Mouse (Mus musculus): ENCODE measurements around the gene Cdkn1b. TPM values are rescaled to one million over a fixed set of nuclear protein-coding genes. Genes with fewer than 3 reads are reported as not detected.

The Cdkn1b gene
- total RNA-seq, 1 experiment from 2014 or later, result 377 TPM

GRCm38 (mm10) chr6:134898095-134898965 lies 21.9 kb upstream of the Cdkn1b start, which contains the start of gene Gpr19:
Gpr19 (minus strand) TSS chr6:134898578.
- peak; percentile 69 for ATAC-seq (ENCODE audit: extremely low read depth, insufficient number of reproducible peaks, low FRiP score, poor library complexity, severe bottlenecking)

- ATAC-seq (ENCODE audit: extremely low read depth, insufficient number of reproducible peaks, low FRiP score, poor library complexity, severe bottlenecking), result no peak
These were observed 16.8 kb upstream of the Cdkn1b start for GRCm38 (mm10) chr6:134903368-134903767.

- ATAC-seq (ENCODE audit: extremely low read depth, insufficient number of reproducible peaks, low FRiP score, poor library complexity, severe bottlenecking), result no peak
These were observed 16.0 kb upstream of the Cdkn1b start for GRCm38 (mm10) chr6:134903891-134904884.

GRCm38 (mm10) chr6:134905811-134906210 lies 14.4 kb upstream of the Cdkn1b start:
- ATAC-seq (ENCODE audit: extremely low read depth, insufficient number of reproducible peaks, low FRiP score, poor library complexity, severe bottlenecking), result no peak

GRCm38 (mm10) chr6:134914523-134914922 lies 5.7 kb upstream of the Cdkn1b start:
- ATAC-seq (ENCODE audit: extremely low read depth, insufficient number of reproducible peaks, low FRiP score, poor library complexity, severe bottlenecking), result no peak

- no peak for ATAC-seq (ENCODE audit: extremely low read depth, insufficient number of reproducible peaks, low FRiP score, poor library complexity, severe bottlenecking)
These were observed 3.6 kb upstream of the Cdkn1b start for GRCm38 (mm10) chr6:134916641-134917040.

- no peak for ATAC-seq (ENCODE audit: extremely low read depth, insufficient number of reproducible peaks, low FRiP score, poor library complexity, severe bottlenecking)
These were observed 3.1 kb upstream of the Cdkn1b start for GRCm38 (mm10) chr6:134917087-134917486.

- no peak for ATAC-seq (ENCODE audit: extremely low read depth, insufficient number of reproducible peaks, low FRiP score, poor library complexity, severe bottlenecking)
These were observed 1.4 kb upstream of the Cdkn1b start for GRCm38 (mm10) chr6:134918769-134919168.

GRCm38 (mm10) chr6:134919511-134920189 lies 551 bp upstream of the Cdkn1b start:
- ATAC-seq (ENCODE audit: extremely low read depth, insufficient number of reproducible peaks, low FRiP score, poor library complexity, severe bottlenecking), result no peak

GRCm38 (mm10) chr6:134921014-134921694 lies 953 bp downstream of the Cdkn1b start:
- ATAC-seq (ENCODE audit: extremely low read depth, insufficient number of reproducible peaks, low FRiP score, poor library complexity, severe bottlenecking), result peak; percentile 36

GRCm38 (mm10) chr6:134921695-134922510 lies 1.7 kb downstream of the Cdkn1b start:
- no peak for ATAC-seq (ENCODE audit: extremely low read depth, insufficient number of reproducible peaks, low FRiP score, poor library complexity, severe bottlenecking)

- ATAC-seq (ENCODE audit: extremely low read depth, insufficient number of reproducible peaks, low FRiP score, poor library complexity, severe bottlenecking), result no peak
These were observed 2.5 kb downstream of the Cdkn1b start for GRCm38 (mm10) chr6:134922511-134923195.

GRCm38 (mm10) chr6:134923670-134924069 lies 3.5 kb downstream of the Cdkn1b start:
- ATAC-seq (ENCODE audit: extremely low read depth, insufficient number of reproducible peaks, low FRiP score, poor library complexity, severe bottlenecking), result no peak

GRCm38 (mm10) chr6:134924262-134924661 lies 4.1 kb downstream of the Cdkn1b start:
- no peak for ATAC-seq (ENCODE audit: extremely low read depth, insufficient number of reproducible peaks, low FRiP score, poor library complexity, severe bottlenecking)

- no peak for ATAC-seq (ENCODE audit: extremely low read depth, insufficient number of reproducible peaks, low FRiP score, poor library complexity, severe bottlenecking)
These were observed 5.6 kb downstream of the Cdkn1b start for GRCm38 (mm10) chr6:134925673-134926337.

- no peak for ATAC-seq (ENCODE audit: extremely low read depth, insufficient number of reproducible peaks, low FRiP score, poor library complexity, severe bottlenecking)
These were observed 6.1 kb downstream of the Cdkn1b start for GRCm38 (mm10) chr6:134926338-134926705.
